Mouse (Mus musculus): ENCODE measurements around the gene Mettl25.

The Mettl25 gene

DNA sequence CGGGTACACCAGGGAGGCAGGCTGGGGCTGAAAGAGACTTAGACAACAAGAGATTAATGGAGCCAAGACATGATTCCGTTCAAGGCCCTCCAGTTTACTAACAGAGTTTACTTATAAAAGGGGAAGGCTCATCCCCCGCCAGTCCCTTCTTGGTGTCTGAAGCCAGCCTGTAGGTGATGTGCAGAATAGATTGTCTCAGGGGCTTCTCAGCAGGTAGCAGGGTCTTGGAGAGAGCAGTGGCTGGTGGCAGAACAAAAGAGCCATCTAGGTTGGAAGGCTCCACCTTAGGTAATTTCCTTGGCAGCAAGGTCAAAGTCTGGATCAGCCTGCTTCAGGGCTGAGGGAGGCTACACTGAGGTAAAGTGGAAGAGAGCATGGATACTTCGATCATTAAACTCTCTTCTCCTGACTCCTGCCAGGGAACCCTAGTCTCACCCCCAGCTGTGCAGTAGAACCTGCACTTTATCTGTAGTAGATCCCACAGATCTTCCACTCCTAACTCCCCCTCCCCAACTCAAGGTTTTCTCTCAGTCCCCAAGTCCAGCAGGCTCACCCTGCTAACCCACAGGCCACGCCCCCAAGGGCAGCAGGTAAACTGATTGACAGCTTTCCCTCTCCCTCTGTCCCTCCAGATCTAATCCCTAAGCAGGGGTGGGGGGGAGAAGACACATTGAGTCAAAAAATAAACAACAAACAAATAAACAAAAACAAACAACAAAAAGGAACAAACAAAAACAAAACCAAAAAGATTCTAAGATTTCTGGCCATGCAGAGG lies 87.2 kb downstream of the Mettl25 start:
- no peak for DNase-seq (ENCODE audit: low spot score)

DNA sequence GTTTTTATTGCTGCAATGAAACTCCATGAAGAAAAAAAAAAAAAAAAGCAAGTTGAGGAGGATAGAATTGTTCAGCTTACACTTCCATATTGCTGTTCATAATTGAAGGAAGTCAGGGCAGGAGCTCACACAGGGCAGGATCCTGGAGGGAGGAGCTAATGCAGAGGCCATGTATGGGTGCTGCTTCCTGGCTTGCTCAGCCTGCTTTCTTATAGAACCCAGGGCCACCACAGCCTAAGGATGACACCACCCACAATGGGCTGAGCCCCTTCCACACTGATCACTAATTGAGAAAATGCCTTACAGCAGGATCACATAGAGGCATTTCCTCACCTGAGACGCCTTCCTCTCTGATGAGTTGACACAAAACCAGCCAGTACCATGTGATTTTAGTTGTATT lies 95.2 kb downstream of the Mettl25 start:
- DNase-seq (ENCODE audit: low spot score): no peak

DNA sequence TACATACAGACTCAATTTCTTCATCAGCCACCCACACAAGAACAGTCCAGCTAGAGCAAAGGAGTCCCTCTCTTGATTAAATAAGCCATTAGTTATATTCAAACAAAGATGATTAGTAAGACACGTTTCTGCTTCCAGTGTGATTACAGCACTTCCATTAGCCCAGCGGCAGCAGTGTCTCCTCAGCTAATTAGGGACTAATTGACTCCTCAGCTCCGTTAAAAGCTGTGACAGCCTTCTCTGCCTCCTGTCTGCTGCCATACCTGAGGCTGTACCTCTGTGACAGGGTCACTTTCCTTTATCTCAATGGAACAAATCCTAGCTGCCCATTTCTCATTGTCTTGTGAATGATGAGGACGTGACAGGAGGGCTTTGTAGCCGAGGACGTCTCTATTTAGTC lies 99.4 kb downstream of the Mettl25 start:
- DNase-seq (ENCODE audit: low spot score): no peak

DNA sequence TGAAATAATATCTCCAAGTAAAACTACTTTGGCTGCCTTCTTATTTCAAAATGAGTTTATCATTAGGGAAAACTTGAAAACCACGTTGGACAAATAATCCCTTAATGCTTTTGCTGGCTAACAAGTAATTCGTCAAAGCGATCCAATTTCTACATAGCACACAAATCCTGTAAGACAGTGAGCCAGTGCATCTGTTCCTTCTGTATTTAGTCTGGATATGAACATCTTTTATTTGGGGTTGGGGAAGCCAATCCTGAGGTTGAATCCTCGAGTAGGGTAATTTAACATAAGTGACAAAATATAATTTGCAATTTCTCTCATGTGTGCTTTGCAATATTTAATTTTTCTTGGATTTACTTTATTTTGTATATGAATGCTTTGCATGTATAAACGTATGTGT lies 102.2 kb downstream of the Mettl25 start:
- DNase-seq (ENCODE audit: low spot score): no peak

DNA sequence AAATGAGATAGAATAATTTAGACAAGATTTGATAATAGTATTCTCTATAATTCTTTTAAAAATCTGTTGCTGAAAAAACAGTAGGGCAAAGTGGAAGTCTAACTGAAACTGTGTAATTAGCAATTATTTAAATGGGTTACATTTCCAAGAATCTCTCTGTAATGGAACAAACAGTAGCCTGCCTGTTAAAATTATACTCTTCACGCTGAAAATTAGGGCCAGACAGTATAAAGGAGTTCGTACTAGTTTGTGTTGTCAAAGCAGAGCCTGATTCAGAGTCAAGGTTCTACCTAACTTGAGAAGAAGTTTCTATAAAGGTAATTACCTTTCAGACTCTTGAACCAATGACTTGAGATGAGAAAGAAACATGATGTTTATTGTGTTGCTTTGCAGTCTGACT lies 113.4 kb downstream of the Mettl25 start:
- no peak for DNase-seq (ENCODE audit: low spot score)

DNA sequence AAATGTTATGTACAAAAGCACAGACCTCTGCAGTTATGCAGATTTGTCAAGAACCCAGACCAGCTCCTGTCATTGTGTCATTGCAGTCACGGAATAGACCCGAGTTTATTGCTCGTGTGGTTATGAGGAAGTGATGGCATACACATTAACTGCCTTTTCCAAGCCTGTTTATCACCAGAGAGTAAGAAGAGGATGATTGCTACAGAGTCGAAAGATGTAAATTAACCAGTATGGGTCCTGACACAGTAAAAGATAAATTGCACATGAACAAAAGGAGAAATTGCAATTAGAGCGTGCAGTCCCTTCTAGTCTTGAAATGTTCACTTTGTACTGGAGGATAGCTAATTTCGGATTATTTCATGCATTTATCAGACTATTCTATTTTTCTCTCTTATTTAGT lies 113.8 kb downstream of the Mettl25 start:
- no peak for DNase-seq (ENCODE audit: low spot score)

DNA sequence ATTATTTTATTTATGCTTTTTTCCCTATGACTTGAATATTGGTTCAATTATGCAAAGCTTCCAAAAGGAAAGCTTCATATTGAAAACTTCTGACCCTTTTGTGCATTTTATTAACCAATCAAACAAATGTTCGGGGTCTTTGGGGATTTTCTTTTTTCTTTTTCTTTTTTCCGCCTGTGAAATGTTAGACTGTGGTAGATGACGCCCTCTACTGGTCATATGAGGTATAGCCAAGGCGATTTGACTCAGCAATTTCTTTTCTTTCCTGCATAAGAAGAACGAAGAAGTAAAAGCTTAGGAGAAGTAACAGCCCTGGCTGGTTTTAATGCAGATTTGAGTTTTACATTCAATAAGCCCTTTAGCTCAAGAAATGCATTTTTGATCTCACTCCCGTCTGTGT lies 126.3 kb downstream of the Mettl25 start:
- peak; percentile 22 for DNase-seq (ENCODE audit: low spot score)

DNA sequence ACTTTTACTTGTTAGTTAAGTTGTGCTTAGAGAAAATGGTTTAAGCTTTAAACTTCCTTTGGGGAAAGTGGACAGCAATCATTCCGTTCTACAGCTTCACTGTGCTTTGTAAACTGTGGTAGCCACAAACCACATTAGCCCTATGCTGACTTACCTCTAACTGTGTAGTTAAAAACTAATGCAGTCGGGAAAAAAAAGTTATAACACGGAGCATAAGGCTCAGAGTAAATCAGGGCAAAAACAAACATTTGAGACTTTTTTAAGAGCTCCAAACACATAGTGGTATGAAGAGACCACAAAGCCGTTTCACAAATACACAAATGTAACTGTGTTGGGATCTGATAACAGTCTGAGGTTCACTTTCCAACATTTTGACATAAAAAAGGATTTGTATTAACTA lies 126.8 kb downstream of the Mettl25 start:
- no peak for DNase-seq (ENCODE audit: low spot score)

DNA sequence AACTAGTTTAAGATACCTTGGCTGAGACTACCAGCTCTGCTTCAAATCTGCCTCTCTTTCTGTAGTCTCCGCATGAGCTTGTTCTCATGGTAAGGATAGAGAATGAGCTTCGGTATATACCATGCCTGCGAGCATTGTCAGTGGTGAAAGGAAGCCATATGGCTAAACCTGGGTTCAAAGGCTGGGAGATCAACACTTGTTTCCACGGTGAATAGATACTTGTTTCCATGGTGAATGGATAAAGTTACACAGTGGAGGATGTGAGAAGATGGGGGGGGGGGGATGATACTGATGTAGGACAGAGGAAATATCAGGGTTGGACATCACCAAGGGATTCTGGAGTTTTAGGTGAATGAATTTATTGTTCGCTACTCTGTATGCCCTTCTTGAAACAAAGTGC lies 128.0 kb downstream of the Mettl25 start:
- DNase-seq (ENCODE audit: low spot score): no peak
